Mouse (Mus musculus) macrophage (primary cell): Measurements from ENCODE around the gene Lcmt1. TPM values are rescaled to one million over a fixed set of nuclear protein-coding genes. Genes with fewer than 3 reads are reported as not detected.

ENCODE experiments used
- H3K27ac ChIP-seq: fragments of 350-480 bp; formaldehyde crosslinking; 2 replicates; pipeline ENCODE4 v1.9.0; 2021
- H3K36me3 ChIP-seq: fragments of 350-480 bp; formaldehyde crosslinking; 2 replicates; pipeline ENCODE4 v1.9.0; 2021; ENCODE audit errors: inconsistent target
- H3K4me3 ChIP-seq: fragments of 350-480 bp; formaldehyde crosslinking; 2 replicates; pipeline ENCODE4 v1.9.0; 2021; ENCODE audit errors: inconsistent target
- H3K79me2 ChIP-seq: fragments of 350-480 bp; formaldehyde crosslinking; 2 replicates; pipeline ENCODE4 v1.9.0; 2021; ENCODE audit errors: inconsistent target
- whole genome bisulfite sequencing: methylation state at CpG from one replicate; pipeline ENCODE4 v1.1.7; 2026; ENCODE audit warnings: inconsistent platforms; ENCODE audit not compliant: missing documents; 5-methylcytosine and 5-hydroxymethylcytosine counted together
- polyA plus RNA-seq: library from polyadenylated mRNA; stranded (reverse); fragments of 250-400 nt; gene quantifications from 3 replicates; pipeline ENCODE4 v1.2.4, GENCODE M21; 2018; ENCODE audit warnings: inconsistent platforms

Lcmt1 gene
- polyA plus RNA-seq, 1 experiment from 2014 or later: 14.4 TPM

DNA sequence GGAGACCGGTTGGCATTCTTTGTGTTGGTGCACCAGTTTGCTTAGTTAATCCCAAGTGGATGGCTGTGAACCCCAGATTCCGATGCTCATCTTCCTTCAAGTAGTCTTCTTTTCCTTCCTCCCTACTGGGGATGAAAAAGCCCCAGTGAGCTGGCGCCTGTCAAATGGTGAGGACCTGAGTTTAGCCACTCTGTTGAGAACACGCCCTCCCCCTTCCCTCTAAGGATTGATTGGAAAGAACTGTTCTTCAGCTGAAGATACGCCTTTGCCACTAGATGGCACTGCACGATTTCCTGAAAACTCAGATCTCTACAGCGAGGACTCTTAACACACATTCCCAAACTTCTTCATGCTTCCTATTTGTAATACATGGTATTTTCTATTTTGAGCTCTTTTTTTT, 29.2 kb downstream of the Lcmt1 start:
- H3K27ac ChIP-seq: no peak overlapping the region
- WGBS: 42% methylated on average over 6 of the region's 7 CpGs
- 0 out of 2 replicates have a peak, but pooled peaks cover 7% of the 10 kb centered on the region for H3K36me3 ChIP-seq
- no peak overlapping the region for H3K4me3 ChIP-seq
- no peaks in the 10 kb centered on the region for H3K79me2 ChIP-seq

DNA sequence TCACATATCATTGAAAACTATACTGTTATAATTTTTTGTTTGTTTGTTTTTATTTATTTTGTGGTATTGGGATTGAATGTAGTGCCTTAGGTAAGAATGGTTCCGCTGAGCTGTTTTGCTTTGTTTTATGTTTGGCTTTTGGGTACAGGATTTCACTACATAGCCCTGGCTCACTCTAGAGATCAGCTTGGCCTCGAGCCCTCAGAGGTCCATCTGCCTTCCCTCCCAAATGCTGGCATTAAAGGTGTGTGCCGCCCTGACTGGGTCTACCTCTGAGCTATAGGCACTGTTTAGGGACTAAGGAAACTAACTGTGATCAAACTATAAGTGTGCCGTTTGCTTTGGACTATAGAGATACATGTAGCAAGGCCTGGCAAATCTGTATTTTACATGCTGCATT, 29.7 kb downstream of the Lcmt1 start:
- Histone ChIP-seq H3K4me3 (no peak overlapping the region), H3K27ac (no peak overlapping the region), H3K36me3 (0 out of 2 replicates have a peak, but pooled peaks cover 7% of the 10 kb centered on the region), H3K79me2 (no peaks in the 10 kb centered on the region)
- 94% methylated on average over 4 of the region's 4 CpGs for WGBS

DNA sequence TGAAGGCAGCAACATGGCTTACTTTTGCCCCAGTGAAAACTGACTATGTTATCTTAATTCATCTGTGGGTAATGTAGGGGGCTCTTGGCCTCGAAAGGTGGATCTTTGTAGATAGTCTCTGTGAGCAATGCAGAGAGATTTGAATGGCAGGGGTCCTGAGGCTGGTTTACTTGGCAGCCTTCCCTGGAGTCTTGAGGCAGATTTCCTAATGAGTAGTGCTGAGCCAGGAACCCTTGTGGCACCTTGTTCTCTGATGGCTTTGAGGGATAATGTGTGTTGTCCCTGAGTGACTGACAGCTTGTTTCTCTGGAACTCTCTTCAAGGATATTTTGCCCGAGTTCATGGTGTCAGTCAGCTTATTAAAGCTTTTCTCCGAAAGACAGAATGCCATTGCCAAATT, 31.5 kb downstream of the Lcmt1 start:
- H3K27ac ChIP-seq: no peak overlapping the region
- 92% methylated on average over 3 of the region's 3 CpGs for WGBS
- H3K36me3 ChIP-seq: 0 out of 2 replicates have a peak, but pooled peaks cover 7% of the 10 kb centered on the region
- no peaks in the 10 kb centered on the region for H3K79me2 ChIP-seq
- H3K4me3 ChIP-seq: no peak overlapping the region

DNA sequence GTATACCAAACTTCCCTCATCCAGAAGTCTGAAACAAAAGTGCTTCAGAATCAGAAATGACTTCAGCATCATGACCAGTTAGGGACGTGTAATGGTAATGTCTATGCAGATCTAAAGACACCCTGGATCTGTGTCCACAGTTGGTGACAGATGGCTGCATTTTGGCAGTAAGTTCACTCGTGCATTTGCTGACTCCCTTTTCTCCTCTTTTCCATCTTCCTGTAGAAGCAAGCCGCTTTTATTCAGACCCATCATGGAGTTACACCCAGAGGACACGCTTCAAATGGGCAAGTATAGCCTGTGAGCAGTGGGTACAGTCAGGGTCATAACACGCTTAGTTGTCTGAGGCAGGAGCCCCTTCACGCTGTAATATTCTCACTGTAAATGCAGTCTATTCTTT, 34.6 kb downstream of the Lcmt1 start:
- Histone ChIP-seq H3K4me3 (no peak overlapping the region), H3K27ac (no peak overlapping the region), H3K36me3 (0 out of 2 replicates have a peak, but pooled peaks cover 7% of the 10 kb centered on the region), H3K79me2 (no peaks in the 10 kb centered on the region)
- WGBS: 92% methylated on average over 6 of the region's 6 CpGs

DNA sequence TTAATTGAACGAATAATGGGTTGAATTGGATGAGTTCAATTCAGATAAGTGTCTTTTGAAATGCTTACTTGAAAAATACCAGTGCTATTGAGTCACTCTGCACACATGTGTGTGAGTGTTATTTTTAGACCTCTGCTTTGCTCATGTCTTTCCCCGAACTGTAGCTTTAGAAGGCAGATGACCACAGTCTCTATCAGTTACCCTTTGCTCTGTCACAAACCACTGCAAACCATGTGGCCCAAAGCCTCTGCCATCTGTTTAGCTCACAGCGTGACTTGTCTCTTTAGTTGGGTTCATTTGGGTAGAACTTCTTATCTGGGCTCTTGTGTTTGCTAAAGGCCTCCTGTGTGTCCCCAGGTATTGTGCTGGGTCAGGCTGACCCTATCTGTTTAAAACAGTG, 36.0 kb downstream of the Lcmt1 start:
- peak overlapping the region; percentile 8; the same call in 1 of the 2 replicates for H3K27ac ChIP-seq
- no peak overlapping the region for H3K4me3 ChIP-seq
- H3K79me2 ChIP-seq: no peaks in the 10 kb centered on the region
- H3K36me3 ChIP-seq: 0 out of 2 replicates have a peak, but pooled peaks cover 7% of the 10 kb centered on the region
- 71% methylated on average over 3 of the region's 3 CpGs for WGBS

DNA sequence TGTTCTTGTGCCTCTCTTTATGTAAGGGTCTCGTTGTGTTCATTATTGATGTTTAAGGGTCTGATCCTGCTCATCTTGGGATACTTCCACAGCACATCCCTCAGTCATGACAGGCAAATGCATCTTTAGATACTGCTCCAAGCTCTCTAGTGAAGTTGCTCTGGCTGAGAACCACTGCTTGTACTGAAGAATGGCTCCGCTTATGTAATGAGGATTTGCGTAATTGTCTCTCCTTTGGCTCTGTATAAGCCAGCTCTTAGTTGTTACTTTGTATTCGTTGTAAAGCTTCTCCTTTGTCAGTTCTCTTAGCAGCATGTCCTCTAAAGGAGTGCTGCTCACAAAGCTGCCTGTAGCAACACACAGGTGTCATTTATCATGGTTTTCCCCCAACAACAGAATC, 37.4 kb downstream of the Lcmt1 start:
- no peak overlapping the region for H3K27ac ChIP-seq
- no peak overlapping the region for H3K4me3 ChIP-seq
- 89% methylated on average over 4 of the region's 4 CpGs for WGBS
- H3K36me3 ChIP-seq: 0 out of 2 replicates have a peak, but pooled peaks cover 7% of the 10 kb centered on the region
- H3K79me2 ChIP-seq: no peaks in the 10 kb centered on the region

DNA sequence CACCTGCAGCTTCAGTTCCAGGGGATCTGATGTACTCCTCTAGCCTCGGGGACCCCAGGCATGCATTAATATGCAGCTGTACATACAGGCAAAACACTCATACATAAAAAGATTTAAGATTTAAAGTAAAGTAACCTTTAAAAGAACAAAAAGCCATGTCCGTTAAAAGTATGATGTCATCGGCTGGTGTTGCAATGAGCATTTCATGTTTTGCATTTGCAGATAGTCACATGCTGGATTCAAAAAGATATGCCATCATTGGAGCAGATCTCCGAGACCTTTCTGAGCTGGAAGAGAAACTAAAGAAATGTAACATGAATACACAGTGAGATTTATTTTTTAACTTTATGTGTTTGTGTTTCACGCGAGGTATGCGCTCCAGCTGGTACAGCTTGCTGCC, 40.9 kb downstream of the Lcmt1 start:
- no peaks in the 10 kb centered on the region for H3K36me3 ChIP-seq
- H3K4me3 ChIP-seq: no peak overlapping the region
- no peaks in the 10 kb centered on the region for H3K79me2 ChIP-seq
- H3K27ac ChIP-seq: peak overlapping the region; percentile 51
- 73% methylated on average over 7 of the region's 7 CpGs for WGBS

DNA sequence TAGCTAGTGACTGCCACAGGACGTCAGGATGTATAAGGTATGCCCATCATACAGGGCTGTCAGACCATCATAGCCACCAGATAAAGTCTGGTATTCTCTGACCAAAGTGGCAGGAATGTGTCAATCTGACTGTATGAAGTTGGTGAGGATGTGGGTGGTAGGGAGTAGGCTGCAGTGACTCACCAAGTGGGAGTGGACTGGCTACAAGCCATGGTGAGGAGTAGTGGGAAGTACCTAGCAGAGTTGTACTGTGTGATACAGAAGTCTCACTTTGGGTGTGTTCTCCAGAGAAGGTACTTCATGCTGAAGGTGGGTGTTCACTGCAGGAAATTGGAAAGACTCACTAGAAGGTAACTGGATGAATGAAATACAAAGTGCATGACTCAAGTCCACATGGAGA, 41.5 kb downstream of the Lcmt1 start:
- Histone ChIP-seq H3K79me2 (no peaks in the 10 kb centered on the region), H3K27ac (peak overlapping the region; percentile 51), H3K36me3 (no peaks in the 10 kb centered on the region), H3K4me3 (no peak overlapping the region)
- 88% methylated on average over 1 of the region's 1 CpGs for WGBS

DNA sequence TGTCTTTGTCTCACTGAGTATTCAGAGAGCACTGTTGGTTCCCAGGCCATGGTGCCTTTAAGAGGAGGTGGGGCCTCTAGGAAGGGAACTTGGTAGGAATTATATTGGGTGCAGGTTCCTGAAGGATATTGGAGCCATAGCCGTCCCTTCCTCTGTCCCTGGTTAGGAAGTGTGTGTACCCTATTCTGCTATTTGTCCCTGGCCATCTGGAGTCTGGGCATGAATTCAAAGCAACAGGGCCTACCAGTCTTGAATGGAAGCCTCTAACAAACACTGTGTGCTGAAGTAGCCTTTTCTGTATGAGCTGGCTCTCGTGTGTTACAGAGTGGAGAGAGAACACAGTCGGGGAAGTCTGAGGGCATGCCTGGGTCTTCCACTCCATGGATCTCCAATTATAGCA, 42.6 kb downstream of the Lcmt1 start:
- Histone ChIP-seq H3K79me2 (no peaks in the 10 kb centered on the region), H3K27ac (no peak overlapping the region), H3K4me3 (no peak overlapping the region), H3K36me3 (no peaks in the 10 kb centered on the region)
- WGBS: 97% methylated on average over 3 of the region's 3 CpGs

DNA sequence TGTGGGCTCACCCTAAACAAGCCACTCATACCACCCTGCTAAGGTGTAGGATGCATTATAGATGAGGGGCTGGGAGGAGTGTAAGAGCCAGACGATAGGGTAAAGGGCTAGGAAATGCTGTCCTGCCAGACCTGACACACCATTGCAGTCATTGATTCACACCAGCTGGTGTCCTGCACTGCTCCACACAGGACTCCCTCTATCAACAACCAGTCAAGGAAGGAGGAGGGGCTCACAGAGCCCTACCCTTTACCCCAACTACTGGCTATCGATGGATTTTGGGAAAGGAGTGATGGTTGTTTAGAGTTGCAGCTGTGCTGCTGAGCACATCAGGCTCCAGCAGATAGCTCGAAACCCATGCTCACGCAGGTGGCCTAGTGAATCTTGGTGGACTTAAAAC, 47.2 kb downstream of the Lcmt1 start:
- peaks cover 6% of the 10 kb centered on the region; the same call in 1 of the 2 replicates for H3K36me3 ChIP-seq
- H3K79me2 ChIP-seq: no peaks in the 10 kb centered on the region
- no peak overlapping the region for H3K27ac ChIP-seq
- WGBS: 97% methylated on average over 4 of the region's 4 CpGs
- no peak overlapping the region for H3K4me3 ChIP-seq

DNA sequence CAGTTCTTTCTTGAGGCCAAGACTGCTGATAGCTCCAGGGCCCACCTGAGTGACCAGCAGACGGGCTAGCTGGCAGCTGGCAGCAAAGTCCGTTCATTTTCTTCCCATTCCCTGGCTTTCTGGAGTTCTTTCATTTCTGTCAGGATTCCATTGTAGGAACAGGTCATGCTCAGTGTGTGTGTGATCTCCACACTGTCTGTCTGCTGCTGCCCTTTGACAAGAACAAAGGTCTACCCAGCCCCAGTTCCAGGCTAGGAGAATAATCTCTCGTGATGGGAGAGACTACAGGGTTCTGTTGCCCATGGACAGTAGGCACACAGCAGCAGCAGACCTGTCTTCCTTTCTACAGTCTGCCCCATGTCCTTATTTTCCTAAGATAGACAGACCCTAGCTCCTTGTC, 48.1 kb downstream of the Lcmt1 start:
- 97% methylated on average over 3 of the region's 3 CpGs for WGBS
- no peak overlapping the region for H3K4me3 ChIP-seq
- H3K79me2 ChIP-seq: no peaks in the 10 kb centered on the region
- no peak overlapping the region for H3K27ac ChIP-seq
- H3K36me3 ChIP-seq: peaks cover 10% of the 10 kb centered on the region; the same call in 1 of the 2 replicates

DNA sequence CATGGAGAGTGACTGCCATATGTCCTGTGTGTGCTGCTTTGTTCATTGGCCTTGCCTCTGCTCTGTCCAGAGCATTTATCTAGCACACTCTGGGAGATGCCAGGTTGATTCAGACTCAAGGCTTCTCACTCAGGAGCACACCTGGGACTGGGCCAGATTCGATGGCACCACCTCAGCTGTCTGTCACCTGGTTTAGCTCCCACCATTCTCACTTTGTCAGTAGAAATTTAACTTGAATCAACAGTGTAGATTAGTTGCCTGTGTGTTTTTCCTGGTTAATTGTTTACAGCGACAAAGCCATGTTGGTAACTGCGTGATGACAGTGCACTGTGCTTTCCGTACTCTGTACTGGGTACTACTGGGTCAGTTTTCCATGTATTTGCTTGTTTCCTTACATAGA, 50.4 kb downstream of the Lcmt1 start:
- H3K36me3 ChIP-seq: peaks cover 16% of the 10 kb centered on the region; the same call in 1 of the 2 replicates
- H3K79me2 ChIP-seq: no peaks in the 10 kb centered on the region
- H3K27ac ChIP-seq: no peak overlapping the region
- 95% methylated on average over 4 of the region's 4 CpGs for WGBS
- H3K4me3 ChIP-seq: no peak overlapping the region

DNA sequence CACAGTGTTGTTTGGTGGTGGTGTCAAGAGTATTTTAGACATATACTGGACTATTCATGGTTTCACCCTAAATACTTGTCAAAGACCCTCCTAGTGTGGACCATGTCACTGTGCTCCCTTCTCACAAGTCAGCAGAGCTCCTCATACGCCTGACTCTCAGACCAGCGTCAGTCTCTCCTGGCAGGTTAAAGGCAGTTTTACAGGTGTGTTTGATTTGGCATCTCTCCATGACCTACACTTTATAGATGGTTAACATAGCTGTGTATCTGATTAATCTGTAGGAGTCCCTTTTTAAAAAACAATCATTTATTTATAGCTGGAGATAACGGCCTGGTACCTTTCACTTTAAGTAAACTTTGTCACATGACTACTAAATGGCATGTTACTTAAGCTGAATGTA, 52.4 kb downstream of the Lcmt1 start:
- no peak overlapping the region for H3K4me3 ChIP-seq
- H3K79me2 ChIP-seq: no peaks in the 10 kb centered on the region
- WGBS: 94% methylated on average over 3 of the region's 3 CpGs
- H3K27ac ChIP-seq: no peak overlapping the region
- H3K36me3 ChIP-seq: peaks cover 16% of the 10 kb centered on the region; the same call in 1 of the 2 replicates

DNA sequence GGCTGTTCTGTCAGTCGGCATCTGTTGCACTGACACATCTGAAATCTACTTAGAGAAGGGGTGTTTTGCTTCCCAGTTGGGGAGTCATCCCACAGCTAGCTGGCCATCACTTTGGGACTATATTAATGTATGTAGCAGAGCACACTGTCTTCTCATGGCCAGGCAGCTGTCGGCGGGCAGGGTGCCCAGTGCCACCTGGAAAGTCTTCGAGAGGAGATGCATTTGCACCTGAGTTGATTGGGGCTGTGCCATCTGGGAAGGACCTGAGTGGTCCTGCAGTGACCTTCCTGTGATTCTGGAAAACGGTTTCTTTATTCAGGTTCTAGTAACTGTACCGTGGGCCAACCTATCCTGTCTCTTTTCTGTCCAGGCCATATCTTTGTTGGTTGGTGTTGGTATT, 54.7 kb downstream of the Lcmt1 start:
- H3K36me3 ChIP-seq: peaks cover 16% of the 10 kb centered on the region; the same call in 1 of the 2 replicates

DNA sequence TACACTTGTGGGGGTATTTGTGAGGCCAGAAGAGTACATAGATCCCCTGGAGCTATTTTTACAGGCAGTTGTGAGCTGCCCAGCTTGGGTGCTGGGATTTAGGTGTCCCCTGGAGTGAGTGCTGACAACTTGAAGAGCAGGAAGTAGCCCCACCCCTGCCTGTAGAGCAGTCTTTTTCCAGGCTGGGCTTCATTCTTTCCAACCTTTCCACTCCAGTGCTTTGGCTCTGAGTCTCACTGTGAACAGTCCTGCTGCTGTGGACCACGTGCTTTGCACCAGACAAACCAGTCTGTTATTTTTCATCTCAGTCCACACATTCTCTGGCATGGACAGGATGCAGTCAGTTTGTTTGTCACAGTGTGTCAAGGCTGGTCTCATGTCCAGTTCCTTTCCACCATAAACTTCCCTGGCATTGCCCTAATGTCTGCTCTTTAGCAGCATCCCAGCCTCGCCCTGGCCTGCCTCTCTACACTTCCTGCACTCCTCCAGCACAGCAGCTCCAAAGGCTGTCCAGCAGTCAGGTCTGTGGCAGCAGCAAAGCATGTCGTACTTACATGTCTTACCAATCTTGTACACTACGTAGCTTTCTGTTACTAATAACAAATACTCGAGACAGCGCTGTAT, 55.7 kb downstream of the Lcmt1 start:
- H3K4me3 ChIP-seq: no peak overlapping the region
- peaks cover 16% of the 10 kb centered on the region; the same call in 1 of the 2 replicates for H3K36me3 ChIP-seq
- H3K27ac ChIP-seq: no peak overlapping the region
- WGBS: 97% methylated on average over 5 of the region's 6 CpGs
- H3K79me2 ChIP-seq: no peaks in the 10 kb centered on the region

More for the DNA sequence above, 54.7 kb downstream of the Lcmt1 start:
- Histone ChIP-seq H3K79me2 (no peaks in the 10 kb centered on the region), H3K4me3 (no peak overlapping the region), H3K27ac (no peak overlapping the region)
- WGBS: 91% methylated on average over 6 of the region's 6 CpGs
